Mouse (Mus musculus) bone marrow, adult 2 months (tissue): ENCODE data around the gene Defb23. TPM values are rescaled to one million over a fixed set of nuclear protein-coding genes. Genes with fewer than 3 reads are reported as not detected.

ENCODE experiments used
- H3K27ac ChIP-seq: fragments of 200-500 bp; 2 replicates; pipeline ENCODE4 v1.5.1; 2012; ENCODE audit warnings: low read depth, mild to moderate bottlenecking, control low read depth, inconsistent platforms, low read length; ENCODE audit not compliant: control insufficient read depth, poor library complexity, insufficient read depth
- H3K4me1 ChIP-seq: fragments of 200-500 bp; 2 replicates; pipeline ENCODE4 v1.6.1; 2011; ENCODE audit warnings: low read length; ENCODE audit not compliant: control insufficient read depth, insufficient read depth
- H3K4me3 ChIP-seq: fragments of 200-500 bp; replicated peaks from 2 replicates; pipeline ENCODE3; 2011; ENCODE audit warnings: mild to moderate bottlenecking, low read depth, low read length, control low read depth; ENCODE audit not compliant: control insufficient read depth
- CTCF ChIP-seq: fragments of 200-500 bp; IDR thresholded peaks from 2 replicates; pipeline ENCODE4 v1.5.1; 2011; ENCODE audit warnings: low read length, control low read depth; ENCODE audit not compliant: control insufficient read depth, insufficient read depth
- POLR2A ChIP-seq: fragments of 200-500 bp; IDR thresholded peaks from 2 replicates; pipeline ENCODE4 v1.6.1; 2011; ENCODE audit warnings: low read depth, mild to moderate bottlenecking, control low read depth, low read length, borderline replicate concordance; ENCODE audit not compliant: control insufficient read depth
- WGBS: fragments of 180-500 bp; shearing (Covaris S2); methylation state at CpG from one replicate; pipeline ENCODE4 v1.1.7; 2018; 5-methylcytosine and 5-hydroxymethylcytosine counted together
- polyA plus RNA-seq: library from polyadenylated mRNA; stranded (reverse); fragments of >200 nt; gene quantifications from 2 replicates; pipeline ENCODE4 v1.2.4, GENCODE M21; 2011; ENCODE audit warnings: low replicate concordance; ENCODE audit not compliant: missing spikeins, insufficient read depth, insufficient read length

Gene Defb23
- polyA plus RNA-seq, 1 experiment, result not detected

DNA sequence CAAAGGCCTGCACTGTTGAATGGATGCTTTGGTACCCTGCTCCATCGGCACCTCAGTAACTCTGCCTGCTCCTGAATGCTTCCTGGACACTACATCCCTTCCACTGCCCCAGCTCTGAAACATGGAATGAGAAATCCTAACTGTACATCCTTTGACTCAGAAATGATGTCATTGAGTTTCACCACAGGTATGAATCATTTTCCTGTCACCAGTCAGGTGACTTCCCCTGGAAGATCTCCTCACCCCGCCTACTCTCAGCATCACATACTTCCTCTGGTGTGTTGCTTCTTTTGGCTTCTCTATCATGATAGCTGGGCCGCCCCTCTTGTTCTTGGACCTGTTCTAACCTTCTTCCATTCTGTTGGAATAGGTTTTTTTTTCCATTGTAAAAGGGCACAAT is 16.5 kb upstream of the Defb23 start:
- TF ChIP-seq CTCF (no peak), POLR2A (no peak)
- no peaks in the 10 kb centered on the region for H3K4me1 ChIP-seq
- no peak overlapping the region for H3K4me3 ChIP-seq
- H3K27ac ChIP-seq, result no peak overlapping the region
- WGBS, result 45% methylated on average over 3 of the region's 3 CpGs

- 55% methylated on average over 2 of the region's 2 CpGs for WGBS
- H3K4me3 ChIP-seq, result no peak within 1 kb of the TSS
- no peak within 1 kb of the TSS for H3K27ac ChIP-seq
- no peak for TF ChIP-seq POLR2A
- no peak for TF ChIP-seq CTCF
- H3K4me1 ChIP-seq, result no peaks in the 10 kb centered on the region
Observed at GRCm38 (mm10) chr2:152476763-152477162, 12.3 kb upstream of the Defb23 start, which contains the start of gene Defb20. Defb20 (plus strand) TSS chr2:152477063.

DNA sequence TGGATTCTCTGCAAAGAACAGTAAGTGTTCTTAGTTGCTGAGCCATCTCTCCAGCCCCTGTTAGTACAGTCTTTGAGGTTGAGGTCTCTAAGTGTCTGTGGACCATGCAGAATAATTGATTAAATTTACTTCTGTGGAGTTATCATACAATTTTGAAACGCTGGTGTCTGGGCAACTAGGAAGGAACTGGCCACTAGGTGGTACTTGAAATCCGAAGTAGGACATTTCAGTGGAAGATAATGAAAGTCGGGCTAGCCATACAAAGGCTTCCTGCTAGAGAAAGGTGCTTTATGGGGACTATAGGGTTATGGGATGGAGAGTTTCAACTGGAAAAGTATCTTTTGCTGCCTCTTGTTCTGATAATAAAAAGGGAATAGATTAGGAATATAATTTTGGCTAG is 8.0 kb upstream of the Defb23 start:
- no peak overlapping the region for H3K4me3 ChIP-seq
- no peak overlapping the region for H3K27ac ChIP-seq
- no peak for TF ChIP-seq CTCF
- TF ChIP-seq POLR2A, result no peak
- no peaks in the 10 kb centered on the region for H3K4me1 ChIP-seq
- 17% methylated on average over 3 of the region's 3 CpGs for WGBS

DNA sequence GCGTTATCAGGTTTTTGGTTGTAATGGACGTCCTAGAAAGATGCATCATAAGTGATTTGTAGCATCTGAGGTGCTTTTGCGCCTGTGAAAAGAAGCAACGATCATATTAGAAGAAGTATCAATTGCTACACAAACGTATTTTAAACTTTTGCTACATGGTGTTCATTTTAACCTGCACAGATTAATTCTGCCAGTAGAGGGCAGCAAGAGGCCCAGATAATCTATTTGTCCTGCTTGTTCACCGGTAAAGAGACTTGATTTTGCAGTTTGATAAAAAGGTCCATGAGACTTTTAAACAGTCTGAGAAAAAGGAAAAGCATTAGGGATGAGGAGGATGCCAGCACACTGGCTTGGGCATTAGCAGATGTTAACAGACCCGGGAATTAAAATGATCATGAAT is 6.6 kb upstream of the Defb23 start:
- Histone ChIP-seq H3K4me3 (no peak overlapping the region), H3K27ac (no peak overlapping the region), H3K4me1 (no peaks in the 10 kb centered on the region)
- WGBS, result 20% methylated on average over 7 of the region's 7 CpGs
- TF ChIP-seq POLR2A, result no peak
- no peak for TF ChIP-seq CTCF

DNA sequence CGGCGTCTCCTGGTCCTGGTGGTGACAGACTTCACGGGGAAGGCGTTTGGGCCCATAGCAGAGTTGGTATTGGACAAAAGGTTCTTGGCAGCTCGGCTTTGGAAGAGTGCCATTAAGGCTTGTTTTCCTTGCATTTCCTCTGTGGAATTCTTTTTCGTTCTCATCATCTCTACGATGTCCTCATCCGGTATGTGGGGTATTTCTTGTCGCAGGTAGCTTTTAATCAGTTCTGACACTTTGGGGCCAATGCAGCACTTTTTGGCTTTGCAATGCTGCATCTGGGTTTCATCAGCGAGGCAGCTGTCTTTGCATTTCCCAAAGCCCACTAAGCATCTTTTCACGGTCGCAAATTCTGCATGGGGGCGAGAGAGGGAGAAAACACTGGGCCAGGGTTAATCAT is 5.2 kb downstream of the Defb23 start:
- no peak for TF ChIP-seq POLR2A
- no peak for TF ChIP-seq CTCF
- 76% methylated on average over 13 of the region's 13 CpGs for WGBS
- no peaks in the 10 kb centered on the region for H3K4me1 ChIP-seq

GRCm38 (mm10) chr2:152452101-152452781 is 12.2 kb downstream of the Defb23 start:
- Histone ChIP-seq H3K4me1 (no peaks in the 10 kb centered on the region), H3K4me3 (no peak overlapping the region), H3K27ac (no peak overlapping the region)
- 82% methylated on average over 4 of the region's 4 CpGs for WGBS
- no peak for TF ChIP-seq POLR2A
- TF ChIP-seq CTCF, result no peak

More for the DNA sequence above, 5.2 kb downstream of the Defb23 start:
- no peak overlapping the region for H3K27ac ChIP-seq
- no peak overlapping the region for H3K4me3 ChIP-seq

DNA sequence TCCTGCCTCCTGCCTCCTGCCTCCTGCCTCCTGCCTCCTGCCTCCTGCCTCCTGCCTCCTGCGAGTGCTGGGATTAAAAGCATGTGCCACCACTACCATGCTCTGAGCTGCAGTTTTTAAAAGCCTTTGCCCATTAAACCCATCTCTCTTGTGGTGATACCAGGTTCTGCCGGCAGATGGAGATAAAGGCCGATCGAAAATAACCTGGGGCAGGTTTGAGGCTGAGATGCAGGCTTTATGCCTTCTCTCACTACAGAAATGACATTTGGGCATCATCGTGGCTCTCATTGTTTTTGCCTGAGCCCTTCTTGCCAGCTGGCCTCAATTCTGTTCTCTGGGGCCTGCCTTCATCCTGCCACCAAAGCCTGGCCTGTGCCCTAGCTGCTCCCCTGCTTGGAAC is 14.2 kb downstream of the Defb23 start:
- 4% methylated on average over 5 of the region's 5 CpGs for WGBS
- Histone ChIP-seq H3K4me3 (no peak overlapping the region), H3K27ac (no peak overlapping the region), H3K4me1 (no peaks in the 10 kb centered on the region)
- TF ChIP-seq POLR2A (no peak), CTCF (no peak; the same call in 1 of the 2 replicates)

DNA sequence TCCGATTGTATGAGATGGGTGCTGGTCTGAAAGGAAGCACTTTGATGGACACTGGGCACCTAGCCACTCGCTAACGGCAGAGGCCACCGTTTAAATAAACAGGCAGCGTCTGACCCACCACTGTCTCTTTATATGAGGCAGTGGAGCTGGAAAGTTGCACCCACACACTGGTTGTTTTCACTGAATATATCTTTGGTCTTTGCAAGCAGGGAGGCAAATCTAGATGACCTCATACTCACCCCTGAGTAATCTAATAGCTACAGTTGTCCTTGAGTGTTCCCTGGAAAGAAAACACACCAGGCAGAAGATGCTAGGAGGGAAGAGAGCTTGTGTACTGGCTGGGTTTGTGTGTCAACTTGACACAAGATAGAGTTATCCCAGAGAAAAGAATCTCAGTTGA is 17.0 kb downstream of the Defb23 start:
- TF ChIP-seq POLR2A (no peak), CTCF (no peak)

DNA sequence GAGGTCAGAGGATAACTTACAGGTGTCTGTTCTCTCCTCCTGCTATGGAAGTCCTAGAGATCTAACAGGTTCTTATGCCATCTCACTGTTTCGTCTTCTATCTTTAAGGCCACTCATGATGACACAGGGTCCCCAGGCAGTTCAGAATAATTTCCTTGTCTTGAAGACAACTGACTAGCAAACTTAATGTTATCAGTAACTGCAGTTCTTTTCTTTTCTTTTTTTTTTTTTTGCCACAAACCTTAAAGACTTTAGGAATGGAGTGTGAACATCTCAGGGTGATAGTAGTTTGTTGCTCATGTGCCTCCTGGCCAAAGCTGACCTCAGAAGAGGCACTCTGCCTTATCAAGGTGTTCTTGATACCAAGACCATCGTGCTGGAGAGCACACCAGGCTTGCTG is 17.8 kb downstream of the Defb23 start:
- Histone ChIP-seq H3K27ac (no peak overlapping the region), H3K4me3 (no peak overlapping the region), H3K4me1 (no peaks in the 10 kb centered on the region)
- 29% methylated on average over 2 of the region's 2 CpGs for WGBS
- TF ChIP-seq CTCF (no peak), POLR2A (no peak)

More for the DNA sequence above, 17.0 kb downstream of the Defb23 start:
- Histone ChIP-seq H3K4me3 (no peak overlapping the region), H3K27ac (no peak overlapping the region), H3K4me1 (no peaks in the 10 kb centered on the region)
- WGBS, result 74% methylated on average over 5 of the region's 5 CpGs
